Mouse (Mus musculus) heart, adult 2 months (tissue): Measurements from ENCODE around the gene Brix1.

ENCODE experiments used
- CTCF ChIP-seq: fragments of 200-600 bp; IDR thresholded peaks from 2 replicates; pipeline ENCODE4 v1.8.1; 2022; ENCODE audit warnings: antibody characterized with exemption, mild to moderate bottlenecking, moderate library complexity
- POLR2A ChIP-seq: fragments of 200-500 bp; IDR thresholded peaks from 2 replicates; pipeline ENCODE4 v1.6.1; 2011; ENCODE audit warnings: mild to moderate bottlenecking, low read depth, low read length, control low read depth; ENCODE audit not compliant: insufficient read depth

DNA sequence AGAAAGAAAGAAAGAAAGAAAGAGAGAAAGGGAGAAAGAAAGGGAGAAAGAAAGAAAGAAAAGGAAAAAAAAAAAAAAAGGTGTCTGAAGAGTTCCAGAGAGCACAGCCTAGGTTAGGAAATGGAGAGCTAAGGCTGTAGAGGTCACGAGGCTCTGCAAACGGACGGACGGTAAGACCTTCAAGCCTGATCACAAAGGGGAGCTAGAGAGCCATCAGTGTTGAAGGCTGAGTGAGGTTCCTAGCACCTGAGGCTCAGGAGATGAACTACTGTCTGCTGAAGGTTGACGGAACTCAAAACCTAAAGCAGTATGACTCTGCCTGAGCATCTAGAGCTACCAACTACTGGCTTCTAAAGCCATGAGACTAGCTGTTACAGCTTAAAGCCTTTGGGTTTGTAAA is 48.8 kb upstream of the Brix1 start:
- TF ChIP-seq POLR2A (no peak), CTCF (no peak)
